Mouse (Mus musculus): Measurements from ENCODE around the gene Zmynd8.
A peak's percentile ranks its signal among the peaks of the same experiment; 100 is the strongest.

DNA sequence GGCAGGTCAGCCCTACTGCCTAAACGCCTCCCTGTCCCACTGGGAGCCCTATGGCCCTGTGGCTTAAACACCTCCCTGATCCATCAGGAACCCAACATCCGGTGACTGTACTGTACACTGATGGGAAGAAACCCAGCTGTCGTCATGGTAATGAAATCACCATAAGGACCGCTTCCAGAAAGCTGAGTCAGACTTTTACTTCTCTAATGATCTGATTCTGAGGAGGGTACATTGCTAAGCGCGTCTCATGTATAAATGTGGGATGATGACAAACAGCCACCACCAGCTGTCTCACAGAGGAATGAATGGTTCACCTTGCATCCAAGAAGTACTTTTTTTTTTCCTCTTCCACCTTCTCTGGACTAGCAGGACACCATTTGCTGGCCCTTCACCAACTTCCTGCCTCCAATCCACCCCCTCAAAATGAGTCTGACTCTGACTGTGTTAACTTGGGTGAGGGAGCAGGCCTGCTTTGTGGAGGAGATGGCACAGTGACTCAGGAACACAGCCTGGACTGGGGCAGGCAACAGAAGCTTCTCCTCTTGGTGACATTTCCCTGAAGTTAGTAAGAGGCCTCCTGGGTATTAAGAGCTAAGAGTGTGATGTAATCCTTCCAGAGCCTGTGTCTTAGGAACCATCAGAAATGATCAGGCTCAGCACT is 43.0 kb downstream of the Zmynd8 start:
- TF ChIP-seq CTCF (IDR thresholded peaks at IDR 0.05; ENCODE audit: control insufficient read depth, insufficient read depth, insufficient read length) (no peak), FOSL1 (IDR thresholded peaks at IDR 0.05; ENCODE audit: insufficient read depth, low read length, poor library complexity, severe bottlenecking) (peak; percentile 18)
